Mouse (Mus musculus) cerebellum, adult 9-11 months (tissue): ENCODE results near the gene Apba2.

ENCODE experiments used
- DNase-seq: peaks from one replicate; pipeline ENCODE4 v3.0.0; 2022

Apba2 gene

DNA sequence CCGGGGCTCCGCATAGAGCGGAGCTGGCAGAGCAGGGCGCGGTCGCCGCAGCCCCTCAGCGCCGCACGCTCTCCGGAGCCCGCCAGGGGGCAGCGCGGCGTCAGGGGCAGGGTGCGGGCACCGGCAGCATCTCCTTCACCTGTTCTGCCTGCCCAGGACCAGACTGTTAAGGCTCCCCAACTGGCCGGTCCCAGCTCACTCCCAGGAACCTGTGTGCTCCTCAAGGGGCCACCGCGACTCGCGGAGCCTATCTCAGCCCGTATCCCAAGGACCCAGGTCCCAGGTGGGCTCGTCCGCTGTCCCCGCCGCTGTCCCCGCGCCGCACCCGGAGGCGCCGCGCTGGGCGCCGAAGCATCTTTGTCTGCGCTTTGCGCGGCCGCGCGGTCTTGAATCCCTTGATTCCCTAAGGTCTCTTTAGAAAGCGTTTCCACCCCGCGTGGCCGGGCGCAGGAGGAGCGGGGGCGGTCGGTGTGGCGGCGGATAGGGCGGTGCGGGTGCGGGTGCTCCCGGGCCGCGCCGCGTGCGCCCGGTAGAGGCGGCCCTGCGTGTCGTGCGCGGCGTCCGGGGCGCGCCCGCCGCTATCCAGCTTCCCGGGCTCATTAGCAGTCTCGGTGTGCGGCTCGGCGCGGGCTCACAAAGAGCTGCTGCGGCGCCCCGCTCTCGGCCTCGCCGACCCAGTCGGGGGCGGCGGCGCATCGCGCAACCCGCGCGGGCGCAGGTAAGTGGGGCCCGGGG lies at the start of gene Apba2:
Gene Apba2 (plus strand): TSS at position 171 of the 735 bp plus-strand sequence.
- peak; percentile 88 for DNase-seq

DNA sequence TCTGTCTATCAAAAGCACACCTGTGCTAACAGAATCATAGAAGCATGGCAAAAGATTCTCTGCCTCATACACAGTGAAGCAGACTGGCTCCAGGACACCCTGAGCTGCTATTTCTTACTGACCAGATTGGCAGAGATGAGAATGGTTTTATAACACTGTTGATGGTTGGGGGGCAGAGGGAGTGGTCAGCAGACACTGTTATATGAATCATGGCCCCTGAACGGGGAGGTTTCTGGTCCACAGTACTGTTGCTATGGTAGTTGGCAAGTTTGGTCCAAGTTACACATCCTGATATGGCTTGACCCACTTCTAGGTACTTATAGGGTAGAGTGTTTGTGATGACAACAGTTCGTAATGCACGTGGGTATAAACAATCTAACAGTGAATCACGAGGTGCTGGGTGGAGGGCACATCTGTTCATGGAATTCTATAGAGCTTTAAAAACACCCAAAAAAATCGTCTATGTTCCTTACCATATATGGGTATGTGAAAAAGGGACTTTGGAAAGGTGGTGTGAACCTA lies 49.6 kb upstream of the Apba2 start:
- DNase-seq = no peak

DNA sequence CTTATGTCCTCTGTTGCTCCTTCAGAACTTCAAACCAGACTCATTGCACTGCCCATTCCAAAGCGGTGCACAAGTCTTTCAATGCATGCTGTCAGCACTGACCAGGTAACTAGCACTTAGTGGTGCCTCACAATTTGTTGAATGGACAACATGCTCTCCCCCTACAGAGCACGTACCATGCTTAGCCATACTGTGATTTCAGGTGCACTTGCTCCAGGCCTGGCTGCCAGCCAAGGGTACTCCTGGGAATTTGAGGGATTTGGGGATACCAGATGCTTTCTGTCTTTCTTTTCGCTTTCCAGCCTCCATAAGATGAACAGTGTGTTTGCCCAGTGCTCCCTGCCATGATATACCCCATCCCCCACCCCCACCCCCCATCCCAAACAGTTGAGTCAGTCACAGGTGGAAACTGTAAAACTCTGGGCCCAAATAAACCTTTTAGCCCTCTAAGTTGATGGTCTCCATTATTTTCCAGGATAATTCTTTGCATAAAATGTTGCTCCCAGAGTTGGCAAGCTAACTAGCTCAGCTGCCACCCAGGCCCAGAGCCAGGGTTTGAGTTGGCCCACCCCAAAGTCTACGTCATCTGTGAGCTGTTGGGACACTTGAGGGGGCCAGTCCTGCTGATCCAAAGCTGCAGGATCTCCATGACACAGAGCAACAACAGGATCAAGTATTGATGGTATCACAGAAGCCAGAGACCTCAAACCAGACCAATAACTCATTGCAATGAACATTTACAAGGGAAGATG lies 48.9 kb upstream of the Apba2 start:
- peak; percentile 62 for DNase-seq

DNA sequence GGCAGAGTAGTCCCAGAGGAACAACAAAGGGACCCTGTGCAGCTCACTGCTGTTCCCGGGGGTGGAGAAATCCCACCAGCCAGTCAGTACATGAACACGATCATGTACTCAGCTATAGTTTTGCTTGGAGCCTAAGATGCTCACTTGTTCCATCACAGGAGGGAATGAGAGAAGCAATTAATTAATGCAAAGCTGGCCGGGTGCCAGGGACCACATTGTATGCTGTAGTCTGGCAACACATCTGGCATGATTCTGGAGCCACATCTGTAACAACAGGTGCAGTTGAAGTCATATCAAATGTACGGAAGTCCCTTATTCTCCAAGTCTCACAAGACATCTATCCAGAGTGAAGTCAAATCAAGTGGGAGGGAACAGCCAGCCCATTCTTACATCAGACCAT lies 45.3 kb upstream of the Apba2 start:
- no peak for DNase-seq

DNA sequence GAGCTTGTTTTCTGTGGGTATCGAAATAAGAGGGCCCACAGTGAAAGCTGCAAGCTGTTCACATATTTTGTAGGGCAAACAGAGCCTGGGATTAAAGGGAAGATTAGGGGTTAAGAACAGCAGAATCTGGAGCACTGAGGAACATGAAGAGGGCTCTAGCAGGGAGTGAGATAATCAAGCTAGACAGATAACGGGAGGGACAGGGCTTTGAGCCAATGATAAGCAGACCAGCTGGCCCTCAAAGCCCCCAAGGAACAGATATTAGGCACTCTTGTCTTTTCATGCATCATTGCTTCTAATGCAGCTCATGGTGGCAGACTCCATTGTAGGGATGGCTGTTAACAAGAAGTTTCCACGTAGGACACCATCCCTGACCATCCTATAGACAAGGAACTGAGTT lies 44.8 kb upstream of the Apba2 start:
- no peak for DNase-seq

DNA sequence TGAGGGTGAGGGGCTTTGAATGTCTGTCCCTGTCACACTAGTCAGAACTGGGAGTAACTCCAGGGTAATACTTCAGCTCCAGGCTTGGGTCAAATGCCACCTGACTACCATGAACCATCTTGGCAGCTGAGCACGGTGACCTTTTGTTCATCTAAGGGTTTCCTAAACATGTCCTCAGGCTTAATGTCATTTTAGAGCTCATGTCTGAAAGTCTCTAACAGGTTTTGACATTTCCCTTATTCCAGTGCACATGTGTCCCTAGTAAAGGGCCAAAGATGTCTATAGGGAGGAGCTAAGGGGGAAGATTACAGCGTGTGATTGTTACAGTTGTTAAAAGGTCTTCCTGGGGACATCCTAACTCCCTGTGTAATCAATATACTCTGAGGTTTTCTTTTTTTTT lies 43.7 kb upstream of the Apba2 start:
- no peak for DNase-seq

DNA sequence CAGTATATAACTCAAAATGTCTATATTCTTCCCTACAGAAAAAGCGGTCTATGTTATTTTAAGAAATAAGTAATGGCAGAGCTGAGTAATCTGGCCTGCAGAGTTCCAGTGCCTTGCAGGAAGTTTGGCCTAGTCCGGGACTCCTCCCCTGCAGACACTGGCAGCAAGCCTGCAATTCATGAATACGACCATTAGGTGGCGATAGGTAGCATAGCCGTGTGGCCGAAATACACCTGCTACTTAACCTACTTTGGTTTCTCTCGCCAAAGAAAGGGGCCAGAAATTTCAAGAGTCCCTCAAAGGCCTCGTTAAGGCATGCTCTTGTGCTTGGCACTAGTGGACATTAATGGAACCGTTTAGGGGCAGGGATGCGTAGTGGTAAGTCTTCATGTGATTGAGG lies 4.1 kb upstream of the Apba2 start:
- DNase-seq = peak; percentile 27

DNA sequence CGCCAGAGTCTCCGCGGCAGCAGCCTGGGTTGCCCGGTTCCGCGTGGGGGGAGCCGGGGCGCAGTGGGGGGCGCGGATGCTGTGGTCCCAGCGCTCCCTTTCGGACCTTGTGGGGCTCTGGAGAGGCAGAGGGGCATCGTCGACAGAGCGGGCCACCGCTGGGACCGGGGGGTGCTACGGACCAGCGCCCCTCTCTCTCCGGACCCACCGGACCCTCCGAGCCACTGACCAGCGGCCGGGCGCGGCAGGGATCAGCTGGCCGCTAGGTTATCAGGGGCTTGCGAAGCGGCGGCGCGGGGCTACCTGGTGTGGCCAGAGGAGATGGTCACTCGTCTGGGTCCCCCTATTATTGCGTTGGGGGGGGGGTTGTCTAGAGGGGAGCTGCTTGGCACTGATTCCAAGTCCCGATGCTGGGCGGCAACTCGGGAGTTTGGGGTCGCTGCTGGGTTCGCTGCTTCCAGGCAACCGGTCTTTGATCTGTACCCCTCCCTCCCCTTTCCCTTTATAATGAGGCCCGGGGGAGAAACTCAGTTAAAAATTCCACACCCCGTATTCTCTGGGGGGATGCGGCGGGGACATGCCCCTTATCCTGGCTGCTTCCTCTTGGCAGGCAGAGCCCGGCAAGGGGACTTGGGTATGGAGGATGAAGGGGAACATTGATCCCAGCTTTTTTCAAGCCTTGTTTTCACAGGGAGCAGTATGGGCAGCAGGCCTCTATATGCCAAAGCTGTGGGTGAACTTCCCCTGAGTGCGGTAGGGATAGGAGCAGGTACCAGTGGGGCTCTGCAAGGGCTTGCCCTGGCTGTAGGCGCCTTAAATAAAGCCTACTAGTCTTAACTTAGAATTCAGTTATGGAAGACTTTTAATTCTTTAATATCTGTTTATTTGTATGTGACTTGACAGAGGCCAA lies 1.0 kb downstream of the Apba2 start:
- DNase-seq = peak; percentile 74

DNA sequence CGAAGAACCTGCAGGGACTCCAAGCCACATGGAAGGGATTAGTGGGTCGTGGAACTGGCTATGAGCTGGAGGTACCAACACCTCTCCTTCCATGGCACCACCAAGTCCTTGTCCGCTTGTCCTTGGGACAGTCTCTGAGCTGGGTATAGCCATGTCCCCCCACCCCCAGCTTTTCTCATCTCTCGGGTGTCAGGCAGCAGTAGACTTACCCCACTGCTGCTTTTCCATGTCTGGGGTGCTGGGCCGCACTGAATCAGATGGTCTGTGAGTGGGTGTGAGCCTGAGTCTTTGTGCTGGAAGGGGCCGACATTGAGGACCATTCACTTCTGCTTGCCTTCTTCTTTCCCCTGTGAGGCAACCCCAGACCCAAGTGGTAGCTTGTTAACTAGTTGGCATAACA lies 2.1 kb downstream of the Apba2 start:
- DNase-seq = peak; percentile 38

DNA sequence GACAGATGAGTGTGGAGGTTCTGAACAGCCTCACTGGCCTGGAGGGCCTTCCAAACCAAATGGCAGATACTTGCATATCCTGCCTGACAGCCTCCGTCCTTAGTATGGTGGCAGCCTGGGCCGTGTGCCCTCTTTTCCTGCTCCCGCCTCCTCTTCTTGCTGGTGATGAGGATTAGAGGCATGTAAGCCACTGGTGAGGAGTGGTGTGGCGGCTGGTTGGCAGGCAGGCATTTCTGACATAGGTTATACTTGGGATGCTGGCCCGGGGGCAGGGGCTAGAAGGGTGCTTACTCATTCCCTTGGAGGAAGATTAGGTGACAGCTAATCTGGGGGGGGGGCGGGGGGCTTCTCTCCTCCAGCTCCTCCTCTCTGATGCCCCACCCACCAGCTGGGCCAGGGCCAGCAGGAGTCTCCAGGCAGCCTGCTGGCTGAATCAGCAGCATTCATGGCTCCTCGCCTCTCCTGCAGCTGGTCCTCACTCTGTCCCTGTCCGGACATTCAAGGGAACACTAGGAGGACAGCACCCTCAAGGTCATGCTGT lies 3.3 kb downstream of the Apba2 start:
- DNase-seq = peak; percentile 77

DNA sequence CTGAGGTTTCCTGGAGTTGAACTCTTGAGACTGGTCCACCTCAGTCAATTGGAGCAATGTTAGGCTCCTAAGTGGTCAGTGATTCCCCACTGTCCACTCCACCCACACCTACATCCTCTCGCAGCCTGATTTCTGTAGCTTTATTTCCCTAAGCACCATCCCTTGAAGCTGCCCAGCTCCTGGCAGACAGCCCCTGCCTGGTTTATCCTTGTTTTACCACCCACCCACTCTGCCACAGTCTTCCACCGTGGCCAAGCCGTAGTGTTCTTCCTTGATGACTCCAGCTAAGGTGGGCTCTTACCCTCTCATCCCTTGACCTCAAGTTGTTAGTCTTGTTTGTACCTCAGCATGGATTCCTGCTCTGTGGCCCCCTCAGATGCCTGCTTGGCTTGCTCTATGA lies 4.1 kb downstream of the Apba2 start:
- DNase-seq = peak; percentile 47

DNA sequence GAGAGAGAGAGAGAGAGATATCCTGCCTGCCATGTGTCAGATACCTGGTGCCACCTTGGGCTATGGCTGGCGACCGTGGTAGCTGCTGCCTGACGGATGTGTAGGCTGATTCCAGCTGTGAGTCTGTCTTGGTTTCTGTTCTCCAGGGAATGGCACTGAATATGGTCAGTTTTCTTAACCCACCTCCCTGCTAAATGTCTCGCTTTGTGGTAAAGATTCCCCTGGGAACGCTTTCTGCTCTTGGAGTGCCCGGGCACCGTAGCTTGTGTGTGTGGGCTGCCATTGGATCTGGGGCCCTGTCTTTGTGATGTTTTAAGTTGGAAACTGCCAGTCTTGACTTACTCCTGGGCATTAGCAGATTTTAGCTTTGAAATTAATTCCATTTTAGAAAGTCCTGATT lies 7.3 kb downstream of the Apba2 start:
- peak; percentile 22 for DNase-seq

DNA sequence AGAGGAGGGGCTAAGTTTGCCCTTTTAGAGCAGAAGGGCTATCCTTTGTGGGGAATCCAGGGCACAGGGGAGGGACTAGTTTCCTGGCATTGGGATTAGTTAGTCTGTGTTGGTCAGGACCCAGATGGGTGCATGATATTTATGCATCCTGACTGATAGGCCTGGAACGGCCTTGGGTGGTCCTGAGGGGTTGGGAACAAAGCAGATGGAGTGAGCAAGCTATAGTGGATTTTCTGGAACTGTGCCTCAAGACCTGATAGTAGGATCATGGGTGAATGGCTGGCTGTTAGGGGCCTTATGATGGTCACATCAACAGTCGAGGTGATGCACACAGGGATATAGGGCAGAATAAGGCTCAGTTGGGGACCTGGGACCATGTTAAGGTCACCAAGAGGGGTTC lies 8.4 kb downstream of the Apba2 start:
- peak; percentile 61 for DNase-seq

DNA sequence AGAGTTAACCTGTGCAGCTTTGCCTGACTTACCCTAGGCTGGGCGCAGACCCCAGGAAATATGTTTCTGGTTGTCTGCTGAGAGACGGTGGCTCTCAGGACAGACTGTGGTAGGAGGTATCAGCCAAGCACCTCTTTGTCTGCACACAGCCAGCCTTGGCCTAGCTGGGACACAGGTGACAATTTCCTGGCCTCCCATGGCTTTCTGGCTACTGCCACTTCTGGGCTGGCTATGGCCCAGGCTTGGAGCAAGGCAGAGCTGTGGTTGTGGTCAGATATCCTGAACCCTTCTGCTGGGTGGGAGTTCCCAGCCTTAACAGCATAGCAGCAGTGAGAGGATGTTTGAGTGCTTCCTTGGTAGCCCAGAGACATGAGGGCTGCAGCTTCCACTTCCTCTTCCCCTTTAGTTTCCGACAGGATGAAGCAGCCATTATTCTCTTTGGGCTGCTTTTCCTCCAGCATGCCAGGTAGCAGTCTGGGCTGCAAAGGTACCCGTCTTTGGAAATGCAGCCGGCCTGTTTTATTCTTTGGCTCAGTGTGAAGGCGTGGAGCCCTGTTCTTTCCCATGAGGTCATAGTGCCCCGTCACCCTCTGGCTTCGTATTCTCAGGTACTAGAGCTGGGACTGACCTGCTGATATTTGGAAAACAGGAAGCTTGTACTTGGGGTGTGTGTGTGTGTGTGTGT lies 9.2 kb downstream of the Apba2 start:
- peak; percentile 94 for DNase-seq

DNA sequence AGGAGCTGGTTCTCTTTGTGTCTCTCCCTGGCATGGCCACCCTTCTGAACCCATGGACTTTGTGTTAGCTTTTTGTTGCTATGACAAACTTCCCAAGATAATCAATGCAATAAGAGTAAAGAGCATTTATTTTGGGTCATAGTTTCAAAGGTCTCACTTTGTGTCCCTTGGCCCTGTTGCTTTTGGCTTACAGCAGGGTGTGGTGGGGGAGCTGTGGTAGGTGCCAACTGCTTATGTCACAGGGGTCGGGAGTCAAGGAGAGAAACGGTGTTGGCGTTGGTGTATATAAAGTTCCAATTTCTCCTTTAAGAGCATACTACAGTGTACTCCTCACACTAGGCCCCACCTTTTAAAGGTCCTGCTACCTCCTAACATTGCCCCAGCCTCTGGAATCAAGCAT lies 12.1 kb downstream of the Apba2 start:
- DNase-seq = peak; percentile 24

DNA sequence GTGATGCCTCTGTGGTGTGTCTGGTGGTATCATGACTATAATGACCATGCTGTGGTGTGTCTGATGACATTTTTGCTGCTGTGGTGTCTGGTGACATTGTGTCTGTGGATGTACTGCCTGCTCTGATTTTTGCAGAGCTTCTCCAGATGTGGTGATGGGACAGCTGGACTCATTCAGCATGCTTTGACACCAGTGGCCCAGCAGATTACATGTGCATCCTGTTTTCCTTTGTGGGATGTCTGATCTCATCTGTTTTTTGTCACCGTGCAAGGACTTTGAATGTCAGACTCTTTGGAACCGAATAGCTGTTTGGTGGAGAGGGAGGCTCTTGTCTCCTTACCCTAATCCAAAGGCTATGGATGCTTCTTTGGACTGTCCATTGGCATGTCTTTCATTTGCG lies 13.8 kb downstream of the Apba2 start:
- DNase-seq = peak; percentile 17

DNA sequence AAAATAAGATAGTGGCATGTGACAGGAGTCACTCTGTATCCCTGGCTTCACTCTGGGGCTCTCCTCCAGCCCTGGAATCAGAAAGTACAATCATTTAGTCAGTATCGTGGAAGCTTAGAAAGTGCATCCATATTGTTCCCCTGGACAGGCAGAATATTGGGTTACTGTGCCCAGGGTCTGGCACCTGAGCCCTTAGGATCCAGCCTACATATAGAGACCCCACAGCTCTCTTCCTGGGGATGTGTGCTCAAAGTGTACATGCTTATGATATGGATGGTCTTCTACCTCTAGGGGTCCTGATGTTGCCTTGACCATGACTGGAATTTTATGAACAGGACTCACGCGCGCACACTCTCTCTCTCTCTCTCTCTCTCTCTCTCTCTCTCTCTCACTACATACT lies 14.4 kb downstream of the Apba2 start:
- peak; percentile 3 for DNase-seq

DNA sequence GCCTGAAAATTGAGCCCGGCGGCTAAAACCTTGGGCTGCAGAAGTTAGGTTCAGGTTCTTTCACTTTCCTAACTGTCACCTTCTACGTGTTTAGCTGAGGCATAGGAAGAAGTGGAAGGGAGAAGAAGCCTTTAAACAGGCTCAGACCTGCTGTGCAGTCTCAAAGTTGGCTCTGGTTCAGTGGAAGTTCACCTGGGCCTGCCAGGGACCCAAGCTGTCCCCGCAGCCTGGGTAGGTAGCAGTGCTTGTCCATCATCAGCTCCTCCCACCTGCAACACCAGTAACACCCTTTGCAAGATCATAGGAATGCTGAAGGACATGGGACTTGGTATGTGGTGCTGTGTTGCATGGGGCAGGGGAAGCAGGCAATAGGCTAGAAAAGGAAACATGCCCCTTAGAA lies 17.6 kb downstream of the Apba2 start:
- DNase-seq = peak; percentile 77

DNA sequence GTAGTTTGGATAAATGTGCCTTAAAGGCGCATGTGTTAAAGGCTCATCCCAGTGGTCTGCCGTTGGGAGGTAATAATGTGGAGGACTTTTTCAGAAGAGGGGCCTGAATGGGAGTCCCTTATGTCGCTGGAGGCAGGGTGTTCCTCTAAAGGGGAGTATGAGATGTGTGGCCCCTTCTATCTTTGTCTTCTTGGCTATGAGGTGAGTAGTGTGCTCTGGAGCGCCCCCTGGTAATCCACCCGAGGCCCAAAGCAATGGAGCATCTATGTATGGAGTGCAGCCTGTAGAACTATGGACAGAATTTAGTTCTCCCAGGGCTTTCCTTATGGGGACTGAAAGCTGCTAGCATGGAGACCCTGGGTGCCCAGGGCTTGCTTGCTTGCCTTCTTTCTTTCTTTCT lies 18.0 kb downstream of the Apba2 start:
- DNase-seq = no peak

DNA sequence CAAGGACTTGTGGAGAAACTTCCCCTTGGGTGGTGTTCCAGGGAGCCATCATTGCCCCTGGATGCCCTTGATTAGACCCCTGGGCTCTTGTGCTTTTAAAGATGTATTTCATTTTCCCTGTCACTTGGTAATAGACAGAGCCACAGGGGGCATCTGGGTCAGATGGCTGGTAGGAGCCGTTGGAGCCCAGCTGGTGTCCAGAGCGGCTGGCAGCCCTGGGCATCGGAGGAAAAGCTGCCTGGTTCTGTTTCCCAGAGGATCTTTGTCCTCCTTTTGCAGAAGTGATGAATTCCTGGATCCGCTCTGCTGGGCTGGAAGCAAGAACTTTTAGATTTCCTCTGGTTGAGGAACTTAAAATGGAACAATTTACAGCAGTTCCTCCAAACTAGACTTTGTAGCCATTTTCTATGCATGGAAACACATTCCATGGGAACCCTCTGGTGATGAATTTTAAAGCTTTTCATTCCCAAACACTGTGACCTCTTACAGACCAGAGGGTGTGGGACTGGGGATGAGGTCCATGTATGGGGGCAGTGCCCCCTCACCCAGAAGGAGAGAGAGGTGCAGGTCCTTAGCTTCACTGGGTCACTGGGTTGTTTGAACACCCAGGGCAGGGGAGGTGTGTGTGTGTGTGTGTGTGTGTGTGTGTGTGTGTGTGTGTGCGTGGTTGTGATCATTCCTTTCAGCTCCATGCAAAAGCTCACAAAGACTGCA lies 20.3 kb downstream of the Apba2 start:
- DNase-seq = peak; percentile 83

DNA sequence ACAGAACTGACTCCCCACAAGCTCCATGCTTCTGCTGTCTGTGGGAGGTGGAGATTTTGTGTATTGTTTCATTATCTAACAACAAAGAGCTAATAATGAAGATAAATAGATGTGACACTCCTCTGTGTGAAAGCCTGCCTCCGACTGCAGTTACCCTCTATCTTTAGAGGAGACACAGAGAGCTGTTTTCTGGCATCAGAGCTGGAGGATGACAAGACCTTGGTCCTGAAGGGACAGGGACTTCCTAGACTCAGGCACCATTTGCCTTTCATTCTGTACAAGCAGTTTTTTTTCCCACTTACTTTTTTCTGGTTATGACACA lies 20.9 kb downstream of the Apba2 start:
- DNase-seq = no peak

DNA sequence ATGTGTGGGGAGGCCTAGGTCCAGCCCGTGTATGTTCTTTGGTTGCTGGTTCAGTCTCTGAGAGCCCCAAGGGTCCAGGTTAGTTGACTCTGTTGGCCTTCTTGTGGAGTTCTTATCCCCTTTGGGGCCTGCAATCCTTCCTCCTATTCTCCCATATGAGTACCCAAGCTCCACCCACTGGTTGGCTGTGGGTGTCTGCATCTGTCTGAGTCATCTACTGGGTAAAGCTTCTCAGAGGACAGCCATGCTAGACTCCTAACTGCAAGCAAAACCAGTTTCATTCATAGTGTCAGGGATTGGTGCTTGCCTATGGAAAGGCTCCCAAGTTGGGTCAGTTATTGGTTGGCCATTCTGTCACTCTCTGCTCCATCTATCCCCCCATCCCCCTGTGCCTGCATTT lies 29.8 kb downstream of the Apba2 start:
- DNase-seq = no peak
